Mouse (Mus musculus) E14TG2a.4 (cell line): ENCODE results near the gene Ccni.

Experiments
- CTCF ChIP-seq: conservative IDR thresholded peaks from 2 replicates; pipeline ENCODE4 v1.5.1; 2014; ENCODE audit warnings: low read length
- POU5F1 ChIP-seq: IDR thresholded peaks from 2 replicates; pipeline ENCODE4 v1.6.1; 2014; ENCODE audit warnings: low read length, borderline replicate concordance

DNA sequence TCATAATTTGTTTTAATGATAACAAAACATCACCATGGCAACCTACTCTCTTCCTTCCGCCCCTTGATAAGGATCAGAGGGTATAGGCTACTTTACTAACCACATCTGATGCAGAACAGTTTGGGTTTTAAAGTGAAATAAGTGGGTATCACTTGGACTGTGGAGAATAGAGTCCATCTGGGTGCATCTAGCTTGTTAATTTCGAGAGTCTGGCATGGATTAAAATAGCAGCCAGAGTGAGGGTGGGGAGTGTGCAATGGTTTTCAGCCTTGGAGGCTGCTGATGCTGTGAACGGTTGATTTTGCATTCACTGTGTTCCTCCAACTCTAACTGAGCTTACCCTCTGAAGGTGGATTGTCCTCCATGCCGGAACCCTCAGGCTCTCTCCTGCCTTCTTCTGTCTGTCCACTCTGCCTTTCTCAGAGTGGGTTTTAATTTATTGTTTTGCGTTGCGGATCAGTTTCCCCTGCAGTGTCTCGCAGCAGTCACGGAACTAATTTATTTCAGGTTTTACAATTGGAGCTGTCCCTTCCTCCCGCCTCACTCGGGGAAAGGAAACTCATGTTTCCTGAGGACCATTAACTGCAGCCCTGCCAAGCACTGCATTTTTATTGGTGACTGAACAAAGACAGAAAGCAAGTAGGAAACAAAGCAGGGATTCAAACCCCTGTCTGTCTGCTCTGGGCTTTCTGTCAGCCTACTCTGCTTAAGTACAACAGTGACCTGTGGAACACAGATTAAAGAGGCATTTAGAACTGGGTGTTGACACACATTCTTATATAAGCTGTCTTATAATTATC, 72.7 kb downstream of the Ccni start:
- no peak for TF ChIP-seq CTCF
- TF ChIP-seq POU5F1, result no peak
